Mouse (Mus musculus) ovary, postnatal 36 days (tissue): Measurements from ENCODE around the gene Shoc2.
A peak's percentile ranks its signal among the peaks of the same experiment; 100 is the strongest.
"Not testable (repeated sequence)": the region's sequence is repeated elsewhere in the genome, so short reads cannot be mapped to it uniquely, and the experiment has no call there.

ENCODE experiments used
- DNase-seq: peaks from one replicate; pipeline ENCODE4 v3.0.0; 2022; ENCODE audit warnings: low spot score, mixed read lengths

Shoc2 gene

GRCm38 (mm10) chr19:53943802-53944785, at the start of gene Shoc2, which contains the start of gene Bbip1:
Shoc2 (plus strand) TSS chr19:53944306.
Bbip1 (minus strand) TSS chr19:53944627.
- peak; percentile 99 for DNase-seq

DNA sequence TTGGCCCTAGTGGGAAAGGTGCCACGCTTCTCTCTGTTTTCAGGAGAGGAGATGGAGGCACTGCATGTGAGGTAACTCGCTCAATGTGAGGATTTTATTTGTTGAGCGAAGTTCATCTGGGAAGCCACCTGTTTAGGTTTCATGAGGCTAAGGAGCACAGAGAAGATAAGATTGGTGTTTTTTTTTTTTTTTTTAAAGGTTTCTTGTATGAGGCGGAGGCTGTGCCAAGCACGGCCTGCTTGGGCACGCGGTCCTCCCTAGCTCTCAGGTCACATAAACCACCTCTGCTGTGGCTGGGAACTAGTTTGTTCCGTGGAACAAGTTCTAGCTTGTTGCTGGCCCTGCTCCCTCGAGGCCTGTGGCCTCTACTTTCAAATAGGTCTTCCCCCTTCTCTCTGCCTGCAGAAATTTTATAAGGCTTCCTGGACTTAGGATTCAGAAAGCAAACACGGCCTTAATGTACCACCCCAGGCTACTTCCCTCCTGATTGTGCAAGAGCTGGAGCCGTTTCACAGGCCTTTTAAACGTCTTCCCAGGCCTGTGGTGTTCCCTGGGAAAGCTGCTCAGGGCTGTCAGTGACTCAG, 49.5 kb upstream of the Shoc2 start:
- no peak for DNase-seq

GRCm38 (mm10) chr19:53898046-53898445, 46.1 kb upstream of the Shoc2 start:
- DNase-seq = no peak

DNA sequence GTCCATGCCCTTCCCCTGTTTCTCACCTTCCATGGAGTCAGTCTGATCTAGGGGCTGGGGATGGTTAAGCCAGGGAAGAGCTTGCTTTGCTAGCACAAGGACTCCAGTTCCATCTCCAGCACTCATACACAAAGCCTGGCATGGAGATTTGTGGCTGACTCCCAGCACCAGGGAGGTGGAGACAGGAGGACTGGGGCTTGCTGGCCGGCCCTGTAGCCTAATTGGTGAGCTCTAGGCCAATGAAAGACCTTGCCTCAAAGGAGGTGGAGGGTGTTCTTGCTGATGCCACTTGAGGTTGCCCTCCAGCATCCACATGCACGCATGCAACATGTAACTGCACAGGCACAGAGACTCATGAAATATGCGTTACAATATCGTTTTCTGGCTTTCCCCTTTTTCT, 45.6 kb upstream of the Shoc2 start:
- no peak for DNase-seq

DNA sequence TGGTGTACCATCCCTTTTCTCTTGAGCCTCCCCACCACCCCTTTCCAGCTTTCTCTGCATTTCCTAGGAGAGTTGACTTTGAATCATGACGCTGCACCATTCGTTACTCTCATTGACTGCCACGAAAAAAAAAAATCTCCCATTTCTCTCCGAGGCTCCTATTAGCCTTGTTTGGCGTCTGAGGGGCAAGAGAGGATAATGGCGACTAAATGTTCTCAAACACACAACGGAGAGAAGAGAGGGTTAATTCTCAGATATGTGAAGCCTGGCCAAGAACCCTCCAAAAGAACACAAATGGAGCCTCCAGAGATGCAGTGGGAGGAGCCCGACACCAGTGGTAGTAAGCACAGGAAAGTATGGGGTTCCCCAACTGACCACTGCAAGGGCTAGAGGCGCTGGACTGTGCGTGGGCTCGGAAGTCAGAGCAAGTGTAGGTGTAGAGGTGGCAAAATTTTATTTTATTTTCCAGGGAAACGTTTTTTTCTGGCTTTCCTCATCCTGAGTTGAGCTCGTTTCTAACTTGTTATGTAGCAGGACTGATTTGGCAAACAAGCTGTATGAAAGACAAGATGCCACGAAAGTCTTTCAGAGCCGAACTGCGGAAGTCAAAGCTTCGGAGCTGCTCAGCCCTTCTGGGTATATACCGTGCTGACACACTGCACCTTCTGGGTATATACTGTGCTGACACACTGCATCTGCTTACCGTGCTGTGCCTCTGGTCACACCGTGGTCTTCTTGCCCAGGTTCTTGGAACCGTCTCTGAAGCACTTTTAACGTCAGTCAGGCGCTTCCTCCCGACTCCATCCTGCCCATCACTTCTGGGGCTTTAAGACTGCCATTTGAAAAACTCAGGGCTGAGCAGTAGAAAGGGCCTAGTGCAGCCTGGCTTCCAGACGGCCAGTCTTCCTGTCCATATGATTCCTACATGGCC, 44.9 kb upstream of the Shoc2 start:
- DNase-seq = no peak

- DNase-seq = no peak
Measured at GRCm38 (mm10) chr19:53899941-53900610, 44.0 kb upstream of the Shoc2 start.

DNA sequence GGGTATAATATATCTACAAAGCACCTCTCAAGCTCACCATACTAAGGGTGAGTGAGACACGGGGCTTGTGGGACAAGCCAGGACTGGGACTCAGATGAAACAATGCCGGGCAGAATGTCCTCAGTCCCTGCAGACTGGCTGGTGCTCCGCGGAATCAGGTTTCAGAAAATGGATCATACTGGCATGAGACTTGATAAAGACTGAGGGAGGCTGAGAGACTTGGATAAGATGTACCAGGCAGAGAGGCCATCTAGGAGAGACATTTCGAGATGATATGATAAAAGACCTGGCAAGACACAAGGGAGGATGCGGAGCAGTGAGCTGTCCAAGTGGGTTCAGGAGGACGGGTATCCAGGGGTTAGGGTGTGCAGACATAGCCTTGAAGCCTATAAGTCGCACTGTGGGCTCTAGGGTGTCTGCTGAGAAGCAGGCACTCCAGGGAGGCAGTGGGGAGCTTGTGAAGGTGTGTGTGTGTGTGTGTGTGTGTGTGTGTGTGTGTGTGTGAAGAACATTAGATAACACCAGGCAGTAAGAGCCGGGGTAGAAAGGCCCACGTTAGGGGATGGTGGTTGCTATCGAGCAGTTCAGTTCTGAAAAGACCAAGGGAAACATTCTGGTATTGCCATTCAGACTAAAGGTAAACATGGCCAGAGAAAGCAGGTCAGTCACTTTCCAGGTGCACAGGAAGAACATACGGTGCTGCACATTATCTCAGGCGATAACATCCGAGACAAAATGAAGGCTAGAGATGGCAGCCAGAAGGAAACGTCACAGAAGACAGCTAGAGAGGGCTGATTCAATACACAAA, 42.0 kb upstream of the Shoc2 start:
- peak; percentile 19 for DNase-seq

DNA sequence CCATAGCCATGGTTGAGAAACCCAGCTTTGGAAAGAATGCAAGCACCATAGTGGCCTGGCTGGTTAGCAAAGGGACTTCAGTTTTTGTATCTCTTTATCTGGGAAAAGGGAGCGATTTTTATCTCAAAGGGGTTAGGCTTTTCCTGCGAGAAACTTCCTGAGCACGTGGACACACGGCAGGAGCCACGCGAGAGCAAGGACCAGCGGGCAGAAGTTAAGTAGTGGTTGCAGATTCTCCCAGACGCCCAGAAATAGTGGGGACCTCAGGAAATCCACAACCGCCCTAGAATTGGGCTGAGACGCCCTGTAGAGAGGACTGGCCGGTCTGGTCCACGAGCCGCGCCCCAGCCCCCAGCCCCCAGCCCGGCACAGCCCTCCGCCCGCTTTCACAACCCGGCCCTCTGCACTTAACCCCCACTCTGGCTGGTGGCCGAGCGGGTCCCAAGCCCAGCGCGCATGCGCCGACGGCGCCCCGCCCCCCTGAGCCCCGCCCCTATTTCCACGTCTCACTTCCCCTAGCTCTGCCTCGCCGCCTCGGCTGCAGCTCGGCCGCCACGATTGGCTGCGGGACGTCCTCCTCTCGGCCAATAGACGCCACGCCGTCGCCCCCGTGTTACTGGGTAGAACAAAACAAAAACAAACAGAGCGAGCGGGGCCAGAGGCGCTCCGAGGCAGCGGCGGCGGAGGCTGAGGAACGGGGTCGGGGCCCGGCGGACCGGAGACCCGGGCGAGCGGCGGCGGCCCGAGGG, 41.2 kb upstream of the Shoc2 start:
- peak; percentile 95 for DNase-seq

DNA sequence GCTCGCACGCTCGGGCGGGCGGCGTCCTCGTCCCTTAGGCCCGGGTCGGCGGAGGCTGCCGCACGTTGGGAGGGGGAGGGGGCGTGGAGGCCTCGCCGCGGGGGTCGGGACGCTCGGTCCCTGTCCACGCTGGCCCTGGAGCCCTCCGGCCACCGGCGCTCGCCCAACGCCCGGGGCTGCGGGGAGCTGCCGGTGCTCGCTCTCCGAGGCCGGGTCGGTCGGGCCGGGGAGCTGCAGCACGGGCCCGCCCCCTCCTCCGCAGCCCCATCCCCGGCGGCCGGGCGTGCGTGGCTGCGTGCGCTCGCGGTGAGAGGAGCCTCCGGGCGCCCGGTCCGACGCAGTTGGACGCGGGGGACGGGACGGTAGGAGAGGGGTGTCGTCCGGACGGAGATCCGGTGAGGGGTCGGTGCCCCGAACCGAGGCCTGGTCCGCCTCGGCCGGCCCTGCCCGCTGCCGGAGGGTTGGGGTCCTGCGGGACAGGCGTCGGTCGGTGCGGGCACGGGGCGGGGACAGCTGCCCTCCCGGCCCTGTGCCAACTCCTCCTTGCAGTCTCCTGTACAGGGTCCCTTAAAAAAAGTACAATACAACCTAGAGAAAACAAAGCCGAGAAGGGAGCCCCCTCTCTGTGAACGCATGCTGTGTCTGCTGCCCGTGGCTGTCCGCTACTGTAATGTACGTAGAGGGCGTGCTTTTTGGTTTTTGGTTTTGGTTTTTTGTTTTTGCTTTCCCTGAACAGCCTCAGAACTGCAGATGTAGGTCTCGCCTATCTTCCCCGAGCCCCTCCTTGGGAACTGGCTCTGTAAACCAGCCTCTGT, 40.4 kb upstream of the Shoc2 start:
- DNase-seq = peak; percentile 54

- no peak for DNase-seq
Measured at GRCm38 (mm10) chr19:53904833-53905480, 39.1 kb upstream of the Shoc2 start.

- DNase-seq = no peak
Measured at GRCm38 (mm10) chr19:53906033-53906702, 37.9 kb upstream of the Shoc2 start.

DNA sequence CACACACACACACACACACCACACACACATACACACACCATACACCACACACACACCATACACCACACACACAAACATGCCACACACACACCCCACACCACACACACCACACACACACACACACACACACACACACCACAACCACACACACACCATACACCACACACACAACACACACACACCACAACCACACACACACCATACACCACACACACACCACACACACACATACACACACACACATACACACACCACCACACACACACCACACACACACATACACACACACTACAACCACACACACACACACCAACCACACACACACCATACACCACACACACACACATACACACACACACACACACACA, 37.4 kb upstream of the Shoc2 start:
- DNase-seq = not testable (repeated sequence)

DNA sequence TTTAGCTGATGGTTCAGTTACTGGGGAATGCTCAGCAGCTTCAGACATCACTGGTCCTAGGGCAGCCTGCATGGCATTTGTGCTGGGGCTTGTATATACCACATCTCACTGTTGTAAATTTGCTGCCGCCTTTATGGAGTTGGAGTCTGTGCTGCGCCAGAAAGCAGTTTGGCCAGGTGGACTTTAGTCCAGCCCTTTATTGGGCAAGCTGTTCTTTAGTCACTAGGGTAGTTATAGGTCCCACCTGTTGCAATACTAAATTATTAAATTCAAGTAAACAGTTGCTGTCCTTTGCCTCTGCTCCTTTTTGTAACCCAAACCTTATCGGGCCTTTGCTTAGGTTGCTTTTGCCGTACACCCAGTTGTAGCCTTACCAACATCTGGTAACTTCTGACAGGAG, 29.2 kb upstream of the Shoc2 start:
- no peak for DNase-seq

GRCm38 (mm10) chr19:53919541-53919940, 24.6 kb upstream of the Shoc2 start:
- DNase-seq = no peak

GRCm38 (mm10) chr19:53921996-53922395, 22.1 kb upstream of the Shoc2 start:
- not testable (repeated sequence) for DNase-seq

DNA sequence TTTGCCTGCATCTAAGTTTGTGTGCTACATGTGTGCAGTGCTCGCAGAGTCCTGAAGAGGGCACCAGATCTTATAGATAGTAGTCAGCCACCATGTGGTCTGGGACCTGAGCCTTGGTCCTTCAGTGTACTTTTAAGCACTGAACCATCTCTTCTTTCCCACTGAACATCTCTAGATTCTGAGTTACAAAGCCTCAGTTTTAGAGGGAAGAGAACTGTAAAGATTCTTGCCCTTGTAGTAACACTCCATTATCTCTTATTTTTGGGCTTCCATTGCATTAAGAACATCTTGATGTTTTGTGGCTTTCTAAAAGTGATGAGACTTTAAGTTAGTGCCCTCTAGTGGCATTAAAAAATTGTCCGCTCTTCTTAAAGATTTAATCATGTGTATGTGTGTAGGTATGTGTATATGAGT, 18.8 kb upstream of the Shoc2 start:
- no peak for DNase-seq

DNA sequence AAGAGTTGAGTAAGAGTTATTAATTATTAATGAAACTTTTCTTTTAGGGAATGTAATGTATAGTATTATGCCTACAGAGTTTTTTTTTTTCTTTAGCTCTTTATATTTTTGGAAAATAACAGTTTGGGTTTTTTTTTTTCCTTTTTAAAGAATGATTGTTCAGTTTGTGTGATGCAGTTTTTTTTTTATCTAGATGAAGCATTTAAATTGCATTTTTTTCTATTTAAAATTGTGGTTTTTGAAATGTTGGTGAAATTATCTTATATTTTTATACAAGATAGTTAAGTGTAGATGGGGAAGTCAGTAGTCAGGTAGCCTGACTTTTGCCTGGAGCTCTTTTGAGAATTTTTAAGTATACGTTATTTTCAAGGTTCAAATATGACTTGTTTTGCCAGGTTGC, 17.4 kb upstream of the Shoc2 start:
- DNase-seq = no peak

DNA sequence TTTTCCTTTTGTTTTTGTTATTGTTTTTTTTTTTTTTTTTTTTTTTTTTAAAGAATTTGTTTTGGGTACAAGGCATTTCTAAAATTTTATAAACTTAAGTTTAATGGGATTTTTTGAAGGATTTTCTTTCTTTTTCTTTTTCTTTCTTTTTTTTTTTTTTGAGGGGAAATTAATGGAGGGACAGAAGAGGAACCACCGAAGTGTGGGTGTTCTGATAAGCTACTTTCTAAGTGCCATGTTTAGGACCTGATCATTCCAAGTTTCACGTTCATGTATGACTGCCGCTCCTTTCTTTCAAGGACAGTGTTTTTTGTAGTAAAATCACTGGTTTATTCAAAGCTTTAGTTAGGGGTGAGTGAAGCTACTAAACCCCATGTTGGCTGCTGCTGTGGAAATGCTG, 14.9 kb upstream of the Shoc2 start:
- no peak for DNase-seq
